Mouse (Mus musculus) kidney, adult 2 months (tissue): ENCODE data around the gene Sbk3.

ENCODE experiments used
- CTCF ChIP-seq: fragments of 200-500 bp; conservative IDR thresholded peaks from 2 replicates; pipeline ENCODE4 v1.5.1; 2011; ENCODE audit warnings: low read depth, mild to moderate bottlenecking, control low read depth, low read length, moderate library complexity, mixed read lengths; ENCODE audit not compliant: insufficient read depth, insufficient read length
- POLR2A ChIP-seq: fragments of 200-500 bp; IDR thresholded peaks from one replicate; pipeline ENCODE4 v1.6.1; 2011; ENCODE audit warnings: low read depth, low read length, control low read depth

DNA sequence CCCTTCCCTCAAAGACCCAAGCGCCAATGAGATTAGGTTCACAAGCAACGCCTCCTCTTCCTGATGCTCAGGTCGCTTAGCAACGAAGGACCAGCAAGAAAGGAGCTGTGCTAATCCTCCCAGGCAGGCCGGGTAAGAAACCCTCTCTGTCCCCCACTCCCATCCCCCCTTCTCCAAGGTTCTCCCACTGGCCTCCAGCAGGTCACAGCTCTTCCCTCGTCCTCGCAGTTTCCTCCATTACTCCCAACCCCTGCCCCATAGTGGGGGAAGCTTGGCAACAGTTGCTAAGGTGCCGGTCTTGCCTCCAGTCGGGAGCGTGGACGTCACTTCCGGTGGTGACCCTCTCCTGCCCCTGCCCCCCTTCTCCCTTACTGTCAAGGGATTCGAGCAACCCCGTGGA lies 48.5 kb downstream of the Sbk3 start:
- no peak for TF ChIP-seq CTCF
- no peak for TF ChIP-seq POLR2A
